Mouse (Mus musculus): ENCODE data around the gene Serpina3j. TPM values are rescaled to one million over a fixed set of nuclear protein-coding genes. Genes with fewer than 3 reads are reported as not detected.
"Not testable (repeated sequence)": the region's sequence is repeated elsewhere in the genome, so short reads cannot be mapped to it uniquely, and the experiment has no call there.

The Serpina3j gene
- polyA plus RNA-seq, 1 experiment from 2014 or later: not detected

GRCm38 (mm10) chr12:104305991-104306390 lies 8.4 kb upstream of the Serpina3j start:
- Histone ChIP-seq H3K27ac (ENCODE audit: low read depth, low read length) (no peak overlapping the region), H3K4me2 (replicated peaks; ENCODE audit: low read depth, low read length) (no peak overlapping the region), H3K9me3 (ENCODE audit: control insufficient read depth, low read length) (no peaks in the 10 kb centered on the region), H3K4me1 (replicated peaks; ENCODE audit: control insufficient read depth, insufficient read depth, low read length) (no peaks in the 10 kb centered on the region), H3K36me3 (ENCODE audit: control insufficient read depth, insufficient read depth, low read length) (no peaks in the 10 kb centered on the region), H3K27me3 (ENCODE audit: control insufficient read depth, insufficient read depth, low read length) (no peaks in the 10 kb centered on the region), H3K9ac (ENCODE audit: low read depth, low read length) (no peak overlapping the region), H3K4me3 (ENCODE audit: low read depth, low read length) (no peak overlapping the region)
- no peak for ATAC-seq (ENCODE audit: low FRiP score)
- 88% methylated on average over 4 of the region's 4 CpGs for WGBS
- DNase-seq (ENCODE audit: low spot score): no peak

GRCm38 (mm10) chr12:104322454-104322853 lies 8.1 kb downstream of the Serpina3j start:
- Histone ChIP-seq H3K9ac (ENCODE audit: low read depth, low read length) (no peak overlapping the region), H3K9me3 (ENCODE audit: control insufficient read depth, low read length) (no peaks in the 10 kb centered on the region), H3K4me2 (replicated peaks; ENCODE audit: low read depth, low read length) (no peak overlapping the region), H3K4me1 (replicated peaks; ENCODE audit: control insufficient read depth, insufficient read depth, low read length) (no peaks in the 10 kb centered on the region), H3K36me3 (ENCODE audit: control insufficient read depth, insufficient read depth, low read length) (no peaks in the 10 kb centered on the region), H3K27ac (ENCODE audit: low read depth, low read length) (no peak overlapping the region), H3K4me3 (ENCODE audit: low read depth, low read length) (no peak overlapping the region), H3K27me3 (ENCODE audit: control insufficient read depth, insufficient read depth, low read length) (no peaks in the 10 kb centered on the region)
- DNase-seq (ENCODE audit: low spot score) (no peak), ATAC-seq (ENCODE audit: low FRiP score) (no peak)
- 74% methylated on average over 1 of the region's 1 CpGs for WGBS

- H3K27me3 ChIP-seq (ENCODE audit: control insufficient read depth, insufficient read depth, low read length): no peaks in the 10 kb centered on the region
- no peak overlapping the region for H3K9ac ChIP-seq (ENCODE audit: low read depth, low read length)
- no peak overlapping the region for H3K4me3 ChIP-seq (ENCODE audit: low read depth, low read length)
- no peaks in the 10 kb centered on the region for H3K36me3 ChIP-seq (ENCODE audit: control insufficient read depth, insufficient read depth, low read length)
- H3K27ac ChIP-seq (ENCODE audit: low read depth, low read length): no peak overlapping the region
- H3K4me2 ChIP-seq (replicated peaks; ENCODE audit: low read depth, low read length): no peak overlapping the region
- no peaks in the 10 kb centered on the region for H3K9me3 ChIP-seq (ENCODE audit: control insufficient read depth, low read length)
- 35% methylated on average over 1 of the region's 1 CpGs for WGBS
- DNase-seq (ENCODE audit: low spot score) (no peak), ATAC-seq (ENCODE audit: low FRiP score) (no peak)
- H3K4me1 ChIP-seq (replicated peaks; ENCODE audit: control insufficient read depth, insufficient read depth, low read length): no peaks in the 10 kb centered on the region
Observed at GRCm38 (mm10) chr12:104331701-104332100, 17.3 kb downstream of the Serpina3j start.

DNA sequence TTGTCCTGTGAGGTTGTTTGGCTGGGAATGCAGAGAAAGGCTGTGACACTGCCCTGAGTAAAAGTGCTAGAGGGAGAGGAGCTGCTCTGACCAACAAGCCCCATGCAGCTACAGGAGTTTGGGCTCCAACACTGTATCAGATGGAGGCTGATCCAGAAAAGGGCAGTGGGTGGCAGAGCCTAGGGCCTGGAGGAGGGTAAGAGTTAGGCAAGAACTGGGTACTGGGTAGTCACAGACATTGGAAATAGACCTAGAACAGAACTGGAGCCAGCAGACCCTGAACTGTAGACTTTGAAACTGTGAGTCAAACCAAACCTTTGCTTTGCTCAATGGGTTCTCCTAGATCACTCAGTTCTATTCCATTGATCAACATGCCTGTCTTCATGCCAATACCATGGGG lies 22.5 kb downstream of the Serpina3j start:
- H3K9me3 ChIP-seq (ENCODE audit: control insufficient read depth, low read length); H3K27me3 ChIP-seq (ENCODE audit: control insufficient read depth, insufficient read depth, low read length); H3K36me3 ChIP-seq (ENCODE audit: control insufficient read depth, insufficient read depth, low read length); DNase-seq (ENCODE audit: low spot score); H3K4me1 ChIP-seq (replicated peaks; ENCODE audit: control insufficient read depth, insufficient read depth, low read length); H3K9ac ChIP-seq (ENCODE audit: low read depth, low read length); H3K4me2 ChIP-seq (replicated peaks; ENCODE audit: low read depth, low read length); H3K4me3 ChIP-seq (ENCODE audit: low read depth, low read length); ATAC-seq (ENCODE audit: low FRiP score); H3K27ac ChIP-seq (ENCODE audit: low read depth, low read length): not testable (repeated sequence)

- not testable (repeated sequence) for H3K4me2 ChIP-seq (replicated peaks; ENCODE audit: low read depth, low read length)
Observed at GRCm38 (mm10) chr12:104338226-104338625, 23.9 kb downstream of the Serpina3j start, which contains the start of the genes Serpina3k and Serpina3m. Gene Serpina3k (plus strand): TSS chr12:104338486. Gene Serpina3m (plus strand): TSS chr12:104338486.

GRCm38 (mm10) chr12:104338705-104339104 lies 24.4 kb downstream of the Serpina3j start:
- H3K9ac ChIP-seq (ENCODE audit: low read depth, low read length): no peak overlapping the region
- DNase-seq (ENCODE audit: low spot score): no peak
- WGBS: 92% methylated on average over 3 of the region's 3 CpGs

More at GRCm38 (mm10) chr12:104338226-104338625, 23.9 kb downstream of the Serpina3j start, which contains the start of the genes Serpina3k and Serpina3m:
- not testable (repeated sequence) for H3K27me3 ChIP-seq (ENCODE audit: control insufficient read depth, insufficient read depth, low read length); H3K9ac ChIP-seq (ENCODE audit: low read depth, low read length); H3K9me3 ChIP-seq (ENCODE audit: control insufficient read depth, low read length); ATAC-seq (ENCODE audit: low FRiP score); DNase-seq (ENCODE audit: low spot score); H3K4me3 ChIP-seq (ENCODE audit: low read depth, low read length); H3K4me1 ChIP-seq (replicated peaks; ENCODE audit: control insufficient read depth, insufficient read depth, low read length); H3K36me3 ChIP-seq (ENCODE audit: control insufficient read depth, insufficient read depth, low read length); H3K27ac ChIP-seq (ENCODE audit: low read depth, low read length)
- 76% methylated on average over 3 of the region's 3 CpGs for WGBS

GRCm38 (mm10) chr12:104342489-104342888 lies 28.1 kb downstream of the Serpina3j start:
- H3K36me3 ChIP-seq (ENCODE audit: control insufficient read depth, insufficient read depth, low read length); DNase-seq (ENCODE audit: low spot score); H3K27ac ChIP-seq (ENCODE audit: low read depth, low read length); ATAC-seq (ENCODE audit: low FRiP score); H3K27me3 ChIP-seq (ENCODE audit: control insufficient read depth, insufficient read depth, low read length); H3K9ac ChIP-seq (ENCODE audit: low read depth, low read length); H3K4me3 ChIP-seq (ENCODE audit: low read depth, low read length); H3K9me3 ChIP-seq (ENCODE audit: control insufficient read depth, low read length); H3K4me2 ChIP-seq (replicated peaks; ENCODE audit: low read depth, low read length); H3K4me1 ChIP-seq (replicated peaks; ENCODE audit: control insufficient read depth, insufficient read depth, low read length): not testable (repeated sequence)

More at GRCm38 (mm10) chr12:104338705-104339104, 24.4 kb downstream of the Serpina3j start:
- H3K4me1 ChIP-seq (replicated peaks; ENCODE audit: control insufficient read depth, insufficient read depth, low read length): no peaks in the 10 kb centered on the region
- H3K36me3 ChIP-seq (ENCODE audit: control insufficient read depth, insufficient read depth, low read length): no peaks in the 10 kb centered on the region
- no peak overlapping the region for H3K4me2 ChIP-seq (replicated peaks; ENCODE audit: low read depth, low read length)
- H3K9me3 ChIP-seq (ENCODE audit: control insufficient read depth, low read length): no peaks in the 10 kb centered on the region
- H3K27me3 ChIP-seq (ENCODE audit: control insufficient read depth, insufficient read depth, low read length): no peaks in the 10 kb centered on the region
- ATAC-seq (ENCODE audit: low FRiP score): no peak
- no peak overlapping the region for H3K27ac ChIP-seq (ENCODE audit: low read depth, low read length)
- H3K4me3 ChIP-seq (ENCODE audit: low read depth, low read length): no peak overlapping the region

DNA sequence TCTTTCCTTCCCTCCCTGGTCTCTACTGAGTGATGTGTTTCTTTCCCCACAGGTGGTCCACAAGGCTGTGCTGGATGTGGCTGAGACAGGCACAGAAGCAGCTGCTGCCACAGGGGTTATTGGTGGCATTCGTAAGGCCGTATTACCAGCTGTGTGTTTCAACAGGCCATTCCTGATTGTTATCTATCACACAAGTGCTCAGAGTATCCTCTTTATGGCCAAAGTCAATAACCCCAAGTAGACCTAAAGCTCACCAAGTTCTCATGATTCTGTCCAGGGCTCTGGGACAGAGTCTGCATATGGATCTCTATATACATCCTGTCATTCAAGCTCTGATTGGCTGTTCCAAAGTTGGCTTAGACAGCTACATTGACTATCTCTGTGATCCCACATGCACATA lies 30.8 kb downstream of the Serpina3j start:
- Histone ChIP-seq H3K36me3 (ENCODE audit: control insufficient read depth, insufficient read depth, low read length) (no peaks in the 10 kb centered on the region), H3K4me3 (ENCODE audit: low read depth, low read length) (no peak overlapping the region), H3K27me3 (ENCODE audit: control insufficient read depth, insufficient read depth, low read length) (no peaks in the 10 kb centered on the region), H3K4me1 (replicated peaks; ENCODE audit: control insufficient read depth, insufficient read depth, low read length) (no peaks in the 10 kb centered on the region), H3K4me2 (replicated peaks; ENCODE audit: low read depth, low read length) (no peak overlapping the region), H3K9me3 (ENCODE audit: control insufficient read depth, low read length) (no peaks in the 10 kb centered on the region), H3K27ac (ENCODE audit: low read depth, low read length) (no peak overlapping the region), H3K9ac (ENCODE audit: low read depth, low read length) (no peak overlapping the region)
- ATAC-seq (ENCODE audit: low FRiP score): no peak
- 65% methylated on average over 2 of the region's 2 CpGs for WGBS
- no peak for DNase-seq (ENCODE audit: low spot score)

DNA sequence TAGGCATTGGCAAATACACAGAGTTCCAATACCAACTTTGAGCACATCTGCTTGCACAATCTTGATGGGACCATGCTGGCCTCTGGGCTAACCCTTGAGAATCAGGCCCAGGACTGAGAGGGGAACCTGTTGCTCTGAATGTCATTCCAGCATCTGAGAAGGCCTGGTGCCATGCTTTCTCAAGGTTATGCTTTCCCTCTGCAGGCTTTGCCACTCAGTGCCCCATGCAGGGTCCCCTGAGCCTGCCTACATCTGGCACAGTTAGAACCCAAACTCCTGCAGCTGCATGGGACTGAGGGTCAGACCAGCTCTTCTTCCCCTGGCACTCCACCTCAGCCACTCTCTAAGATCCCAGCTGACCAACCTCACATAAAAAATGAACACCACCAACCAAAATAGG lies 31.4 kb downstream of the Serpina3j start:
- H3K9ac ChIP-seq (ENCODE audit: low read depth, low read length): no peak overlapping the region
- H3K4me3 ChIP-seq (ENCODE audit: low read depth, low read length): no peak overlapping the region
- H3K4me1 ChIP-seq (replicated peaks; ENCODE audit: control insufficient read depth, insufficient read depth, low read length): no peaks in the 10 kb centered on the region
- no peak for ATAC-seq (ENCODE audit: low FRiP score)
- H3K4me2 ChIP-seq (replicated peaks; ENCODE audit: low read depth, low read length): no peak overlapping the region
- no peaks in the 10 kb centered on the region for H3K36me3 ChIP-seq (ENCODE audit: control insufficient read depth, insufficient read depth, low read length)
- H3K27ac ChIP-seq (ENCODE audit: low read depth, low read length): no peak overlapping the region
- H3K9me3 ChIP-seq (ENCODE audit: control insufficient read depth, low read length): no peaks in the 10 kb centered on the region
- no peak for DNase-seq (ENCODE audit: low spot score)
- no peaks in the 10 kb centered on the region for H3K27me3 ChIP-seq (ENCODE audit: control insufficient read depth, insufficient read depth, low read length)

All from hindbrain, embryonic 11.5 days (tissue).